Mouse (Mus musculus) kidney, embryonic 16.5 days (tissue): Measurements from ENCODE around the gene Lgals9. TPM values are rescaled to one million over a fixed set of nuclear protein-coding genes. Genes with fewer than 3 reads are reported as not detected.

Source experiments
- ATAC-seq: fragments of 200-750 bp; cut with Nextera tagmentation; 2 replicates; pipeline ENCODE4 v1.8.0; 2017; ENCODE audit warnings: moderate TSS enrichment; ENCODE audit not compliant: low FRiP score, low TSS enrichment
- H3K27ac ChIP-seq: fragments of 300-500 bp; sonication (generic); 2 replicates; pipeline ENCODE4 v1.5.1; 2014; ENCODE audit warnings: low read length
- H3K27me3 ChIP-seq: fragments of 300-500 bp; sonication (generic); 2 replicates; pipeline ENCODE4 v1.6.1; 2014; ENCODE audit warnings: low read length, control low read depth, mixed read lengths; ENCODE audit not compliant: insufficient read depth
- H3K36me3 ChIP-seq: fragments of 300-500 bp; sonication (generic); 2 replicates; pipeline ENCODE4 v1.6.1; 2014; ENCODE audit warnings: low read length, control low read depth, mixed read lengths; ENCODE audit not compliant: insufficient read depth
- H3K4me1 ChIP-seq: fragments of 300-500 bp; sonication (generic); 2 replicates; pipeline ENCODE4 v1.6.1; 2014; ENCODE audit warnings: low read length, control low read depth, mixed read lengths; ENCODE audit not compliant: insufficient read depth
- H3K4me2 ChIP-seq: fragments of 300-500 bp; sonication (generic); replicated peaks from 2 replicates; pipeline ENCODE4 v1.6.1; 2014; ENCODE audit warnings: low read depth, low read length
- H3K4me3 ChIP-seq: fragments of 300-500 bp; sonication (generic); 2 replicates; pipeline ENCODE4 v1.5.1; 2014; ENCODE audit warnings: mild to moderate bottlenecking, low read length
- H3K9ac ChIP-seq: fragments of 300-500 bp; sonication (generic); replicated peaks from 2 replicates; pipeline ENCODE4 v1.6.1; 2014; ENCODE audit warnings: low read length
- H3K9me3 ChIP-seq: fragments of 300-500 bp; sonication (generic); 2 replicates; pipeline ENCODE4 v1.6.1; 2016; ENCODE audit warnings: low read length, control low read depth
- WGBS: fragments of 180-500 bp; shearing (Covaris S2); extraction: QIAGEN DNeasy Blood & Tissue Kit; methylation state at CpG from one replicate; pipeline ENCODE4 v1.1.7; 2014; 5-methylcytosine and 5-hydroxymethylcytosine counted together
- polyA plus RNA-seq: library from polyadenylated mRNA; unstranded; fragments of >200 nt; fragmentation: Nextera tagmentation; extraction: Ambion mirVana; gene quantifications from 2 replicates; pipeline ENCODE4 v1.2.1, GENCODE M21; 2015

The Lgals9 gene
- polyA plus RNA-seq, 1 experiment from 2014 or later, result 59.5 TPM

DNA sequence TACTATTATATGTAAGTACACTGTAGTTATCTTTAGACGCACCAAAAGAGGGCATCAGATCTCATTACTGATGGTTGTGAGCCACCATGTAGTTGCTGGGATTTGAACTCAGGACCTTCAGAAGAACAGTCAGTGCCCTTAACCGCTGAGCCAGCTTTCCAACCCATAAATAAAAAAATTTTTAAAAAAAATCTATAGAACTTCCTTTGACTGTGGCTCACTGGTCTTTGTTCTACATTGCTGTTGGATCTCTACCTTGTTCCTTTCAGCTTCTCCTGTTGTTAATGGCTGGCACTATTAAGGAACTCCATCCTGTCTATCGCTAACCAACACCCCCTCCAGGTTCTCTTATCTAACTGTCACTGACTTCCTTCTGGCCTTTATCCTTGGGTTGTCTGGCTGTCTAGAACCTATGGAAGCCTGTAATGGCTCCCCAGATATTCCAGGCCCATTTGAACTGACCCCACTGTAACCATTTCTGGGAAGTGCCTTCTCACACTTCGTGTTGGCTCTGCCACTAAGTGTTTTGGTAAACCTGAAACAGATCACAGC lies 4.6 kb downstream of the Lgals9 start:
- Histone ChIP-seq H3K36me3 (no peaks in the 10 kb centered on the region), H3K4me1 (0 out of 2 replicates have a peak, but pooled peaks cover 4% of the 10 kb centered on the region), H3K27me3 (no peaks in the 10 kb centered on the region), H3K9ac (no peak overlapping the region), H3K9me3 (no peaks in the 10 kb centered on the region), H3K4me2 (no peak overlapping the region), H3K27ac (no peak overlapping the region), H3K4me3 (no peak overlapping the region)
- WGBS, result 80% methylated on average over 4 of the region's 4 CpGs
- ATAC-seq, result no peak

DNA sequence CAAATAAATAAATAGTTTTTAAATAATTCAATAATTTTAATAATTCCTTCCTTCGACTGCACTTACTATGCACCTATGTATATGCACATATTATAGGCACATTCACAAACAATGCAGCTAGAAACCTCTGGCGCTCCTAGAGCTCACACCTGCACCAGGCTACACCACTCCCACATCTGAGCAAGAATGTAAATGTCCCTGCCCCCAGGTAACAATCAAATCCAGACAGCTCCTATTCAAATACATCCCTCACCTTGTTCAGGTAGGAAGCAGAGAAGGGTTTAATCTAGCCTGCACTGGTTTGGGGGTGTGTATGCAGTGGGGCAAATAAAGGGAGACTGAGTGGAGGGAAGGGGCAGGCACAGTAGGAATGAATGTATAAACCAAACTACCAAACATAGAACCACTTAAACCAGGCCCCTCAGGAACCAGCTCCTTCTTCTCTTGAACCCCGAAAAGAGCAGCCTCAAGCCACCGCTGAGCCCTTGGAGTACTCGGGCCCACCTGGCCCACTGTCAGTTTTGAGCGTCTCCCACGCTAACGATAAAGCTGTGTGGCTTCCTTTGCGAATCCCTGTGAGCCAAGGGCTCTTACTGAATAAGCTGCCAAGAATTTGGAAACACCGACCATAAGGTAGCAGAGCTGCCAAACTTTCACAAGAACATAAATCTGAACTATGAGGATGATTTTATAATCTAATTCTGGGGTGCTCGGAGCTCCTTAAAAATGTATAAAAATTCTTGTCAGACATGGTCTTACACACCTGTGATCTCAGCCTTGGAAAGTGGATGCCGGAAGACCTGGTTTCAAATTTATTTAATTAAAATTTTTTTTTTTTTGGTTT lies 6.3 kb downstream of the Lgals9 start:
- Histone ChIP-seq H3K36me3 (no peaks in the 10 kb centered on the region), H3K9me3 (no peaks in the 10 kb centered on the region), H3K27me3 (no peaks in the 10 kb centered on the region), H3K27ac (no peak overlapping the region), H3K4me3 (no peak overlapping the region), H3K4me2 (no peak overlapping the region), H3K4me1 (0 out of 2 replicates have a peak, but pooled peaks cover under 1% of the 10 kb centered on the region), H3K9ac (no peak overlapping the region)
- WGBS, result 81% methylated on average over 12 of the region's 12 CpGs
- no peak for ATAC-seq

DNA sequence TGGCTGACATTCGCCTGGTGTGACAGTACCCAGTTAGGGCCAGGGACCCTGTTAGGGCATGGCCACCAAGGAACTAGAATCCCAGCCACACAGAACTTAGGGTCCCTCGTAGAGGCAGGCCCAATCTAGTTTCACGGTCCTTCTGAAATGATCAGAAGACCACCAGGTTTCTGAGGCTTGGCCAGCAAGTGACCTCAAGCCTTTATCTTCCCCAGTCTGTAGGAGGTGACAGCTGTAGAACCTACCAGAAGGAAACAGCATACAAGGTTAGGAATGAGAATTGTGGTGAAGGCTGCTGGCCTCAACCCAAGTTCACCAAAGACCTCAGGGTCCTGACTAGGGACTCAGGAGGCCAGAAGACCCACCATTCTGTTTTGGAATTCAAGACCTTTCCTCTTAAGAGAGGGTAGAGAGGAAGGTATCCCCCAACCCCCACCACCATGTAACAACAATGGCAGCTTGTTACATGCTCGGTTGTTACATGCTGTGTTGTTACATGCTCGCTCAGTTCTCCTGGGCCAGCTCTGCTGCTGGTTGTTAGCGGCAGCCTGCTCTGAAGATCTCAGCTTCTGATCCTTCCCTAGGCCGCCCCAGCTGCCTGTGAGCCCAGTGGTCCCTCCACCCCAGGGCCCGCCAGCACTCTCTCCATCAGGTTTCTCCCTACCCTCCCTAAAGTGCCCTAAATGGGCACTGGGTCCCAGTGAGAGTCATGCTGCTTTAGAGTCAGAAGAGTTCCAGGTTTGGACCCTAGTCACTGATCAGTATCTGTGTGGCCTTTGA lies 7.8 kb downstream of the Lgals9 start:
- no peak for ATAC-seq

DNA sequence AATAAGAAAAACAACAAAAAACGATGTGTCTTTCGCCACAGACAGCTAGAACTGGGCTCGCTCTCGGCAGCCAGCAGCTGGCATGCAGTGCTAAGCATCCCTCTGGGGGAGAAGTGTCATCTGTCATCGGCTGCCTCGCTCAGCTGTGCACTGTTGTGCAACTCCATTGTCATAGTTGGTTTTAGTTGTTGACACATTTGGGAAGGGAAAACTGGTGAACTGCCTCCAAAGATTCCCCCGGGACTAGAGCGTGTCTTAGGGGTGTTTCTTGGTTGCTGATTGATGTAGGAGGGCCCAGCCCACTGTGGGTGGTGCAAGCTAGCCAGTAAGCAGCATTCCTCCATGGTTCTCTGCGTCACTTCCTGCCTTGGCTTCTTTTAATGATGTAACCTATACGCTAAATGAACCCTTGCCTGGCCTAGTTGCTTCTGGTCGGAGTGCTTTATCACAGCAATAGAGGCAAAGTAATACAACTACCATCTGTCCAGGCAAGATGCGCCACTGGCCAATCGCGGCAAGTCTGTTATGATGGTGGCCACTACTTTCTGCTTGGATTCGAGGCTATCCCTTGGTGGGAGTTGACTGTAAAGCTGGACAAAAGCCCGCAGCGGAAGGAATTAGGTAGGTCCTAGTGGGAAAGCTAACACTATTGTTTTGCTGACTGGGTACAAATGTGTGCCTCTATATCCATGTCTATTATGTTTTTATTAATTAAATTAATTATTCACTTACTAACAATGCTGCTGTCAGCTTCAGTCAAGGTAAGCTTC lies 11.2 kb downstream of the Lgals9 start:
- Histone ChIP-seq H3K27ac (no peak overlapping the region), H3K9me3 (no peaks in the 10 kb centered on the region), H3K36me3 (no peaks in the 10 kb centered on the region), H3K27me3 (no peaks in the 10 kb centered on the region), H3K4me2 (no peak overlapping the region), H3K9ac (no peak overlapping the region), H3K4me3 (no peak overlapping the region), H3K4me1 (0 out of 2 replicates have a peak, but pooled peaks cover 8% of the 10 kb centered on the region)
- 63% methylated on average over 17 of the region's 17 CpGs for WGBS
- no peak for ATAC-seq

More for the DNA sequence above, 7.8 kb downstream of the Lgals9 start:
- Histone ChIP-seq H3K4me3 (no peak overlapping the region), H3K9me3 (no peaks in the 10 kb centered on the region), H3K9ac (no peak overlapping the region), H3K27me3 (no peaks in the 10 kb centered on the region), H3K4me2 (no peak overlapping the region), H3K27ac (no peak overlapping the region), H3K36me3 (no peaks in the 10 kb centered on the region), H3K4me1 (0 out of 2 replicates have a peak, but pooled peaks cover 8% of the 10 kb centered on the region)
- 83% methylated on average over 8 of the region's 8 CpGs for WGBS

DNA sequence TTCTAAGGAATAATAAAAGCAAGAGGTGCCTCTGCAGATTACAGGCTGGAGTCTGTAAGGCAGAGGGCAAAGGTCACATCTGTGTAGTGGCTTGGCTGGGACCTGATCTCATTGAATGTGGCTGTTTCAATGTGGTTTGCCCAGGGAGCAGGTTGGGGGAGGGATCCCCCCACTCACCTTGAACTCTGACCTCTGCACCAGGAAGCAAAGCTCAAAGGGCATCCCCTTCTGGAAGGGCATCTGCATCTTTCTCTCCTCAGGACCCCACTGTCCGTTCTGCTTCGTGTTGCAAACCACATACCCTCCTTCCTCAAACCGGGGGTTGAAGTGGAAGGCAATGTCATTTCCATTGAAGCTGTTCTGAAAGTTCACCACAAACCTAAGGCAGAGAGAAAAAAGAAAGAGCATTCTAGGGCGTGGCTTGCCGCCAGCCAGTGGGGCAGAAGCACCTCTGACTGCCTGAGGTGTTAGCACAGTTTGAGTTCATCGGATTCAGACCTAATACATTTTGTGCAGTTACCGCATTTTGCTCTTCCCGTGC lies 11.9 kb downstream of the Lgals9 start:
- Histone ChIP-seq H3K9ac (no peak overlapping the region), H3K4me2 (no peak overlapping the region), H3K36me3 (no peaks in the 10 kb centered on the region), H3K9me3 (no peaks in the 10 kb centered on the region), H3K4me1 (0 out of 2 replicates have a peak, but pooled peaks cover 8% of the 10 kb centered on the region), H3K27ac (no peak overlapping the region), H3K4me3 (no peak overlapping the region), H3K27me3 (no peaks in the 10 kb centered on the region)
- no peak for ATAC-seq
- 59% methylated on average over 8 of the region's 8 CpGs for WGBS

DNA sequence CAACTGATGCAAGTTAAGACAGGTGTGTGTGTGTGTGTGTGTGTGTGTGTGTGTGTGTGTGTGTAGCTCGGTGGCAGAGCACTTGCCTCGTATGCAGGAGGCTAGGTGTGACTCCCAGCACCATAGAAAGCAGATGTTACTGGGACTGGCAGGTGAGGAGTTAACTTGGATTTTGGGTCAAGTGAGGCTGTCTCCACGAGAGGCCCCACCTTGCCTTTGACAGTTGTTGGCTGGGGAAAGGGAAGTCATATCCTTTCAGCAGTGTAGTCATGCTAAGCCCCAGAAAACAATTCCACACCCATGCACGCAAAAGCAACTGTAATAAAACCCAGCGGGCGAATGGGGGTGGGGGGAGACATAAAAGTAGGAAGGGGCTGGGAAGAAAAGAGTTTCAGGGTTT lies 12.4 kb downstream of the Lgals9 start:
- H3K36me3 ChIP-seq, result no peaks in the 10 kb centered on the region
- H3K4me2 ChIP-seq, result no peak overlapping the region
- no peak for ATAC-seq
- H3K27me3 ChIP-seq, result no peaks in the 10 kb centered on the region
- H3K4me3 ChIP-seq, result no peak overlapping the region
- no peaks in the 10 kb centered on the region for H3K9me3 ChIP-seq
- H3K27ac ChIP-seq, result no peak overlapping the region
- no peak overlapping the region for H3K9ac ChIP-seq
- H3K4me1 ChIP-seq, result 0 out of 2 replicates have a peak, but pooled peaks cover 8% of the 10 kb centered on the region
- 30% methylated on average over 6 of the region's 6 CpGs for WGBS

DNA sequence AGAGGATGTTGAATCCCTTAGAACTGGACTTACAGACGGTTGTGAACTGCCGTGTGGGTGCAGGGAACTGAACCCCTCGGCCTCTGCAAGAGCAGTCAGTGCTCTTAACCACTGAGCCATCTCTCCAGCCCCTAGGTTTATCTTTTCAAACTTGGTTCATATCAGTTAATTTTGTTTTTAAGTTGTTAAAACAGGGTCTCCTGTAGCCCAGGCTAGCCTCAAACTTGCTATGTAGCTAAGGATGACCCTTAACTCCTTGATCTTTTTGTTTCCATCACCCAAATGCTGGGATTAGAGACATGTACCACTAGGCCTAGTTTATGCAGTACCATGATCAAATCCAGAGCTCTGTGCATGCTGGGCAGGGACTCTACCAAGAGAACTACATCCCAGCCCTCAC lies 13.0 kb downstream of the Lgals9 start:
- Histone ChIP-seq H3K27ac (no peak overlapping the region), H3K9me3 (no peaks in the 10 kb centered on the region), H3K9ac (no peak overlapping the region), H3K36me3 (no peaks in the 10 kb centered on the region), H3K4me3 (no peak overlapping the region), H3K27me3 (no peaks in the 10 kb centered on the region), H3K4me1 (0 out of 2 replicates have a peak, but pooled peaks cover 8% of the 10 kb centered on the region), H3K4me2 (no peak overlapping the region)
- ATAC-seq, result no peak
- WGBS, result 94% methylated on average over 3 of the region's 3 CpGs

DNA sequence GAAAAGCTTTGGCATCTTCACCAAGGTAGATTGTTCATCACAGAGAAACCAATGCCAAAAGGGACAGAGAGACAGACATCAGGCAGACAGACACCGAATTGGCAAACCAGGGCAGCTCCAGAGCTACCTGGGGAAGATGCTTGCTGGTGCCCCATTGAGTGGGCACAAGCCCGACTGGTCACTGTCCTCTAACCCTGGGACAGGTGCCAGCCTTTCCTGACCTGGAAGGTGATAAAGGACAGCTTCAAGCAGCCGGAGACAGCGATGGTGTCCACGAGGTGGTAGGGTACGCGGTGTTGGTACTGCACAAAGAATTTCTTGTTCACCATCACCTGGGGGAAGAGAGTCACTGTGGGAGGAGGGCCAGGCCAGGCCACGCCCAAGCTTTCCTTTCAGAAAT lies 13.7 kb downstream of the Lgals9 start:
- H3K9me3 ChIP-seq, result no peaks in the 10 kb centered on the region
- ATAC-seq, result no peak

DNA sequence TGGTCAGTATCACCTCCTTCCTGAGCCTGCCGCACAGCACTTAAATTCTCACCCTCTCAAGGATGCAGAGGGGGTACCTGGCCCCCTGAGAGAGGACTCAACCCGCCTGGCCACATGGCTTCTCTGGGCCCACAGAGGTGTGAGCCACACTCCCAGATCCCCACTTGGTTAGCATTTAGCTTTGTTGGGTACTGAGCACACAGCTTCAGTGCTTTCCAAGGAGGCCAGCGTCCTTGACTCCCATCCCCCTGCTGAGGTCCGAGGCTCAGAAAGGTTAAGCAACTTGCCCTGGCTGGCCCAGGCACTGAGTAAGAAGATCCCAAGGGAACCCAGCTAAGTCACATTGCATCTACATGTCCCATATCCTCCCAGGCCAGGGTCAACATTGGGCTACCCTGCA lies 16.6 kb downstream of the Lgals9 start:
- ATAC-seq, result no peak
- no peak overlapping the region for H3K4me2 ChIP-seq
- WGBS, result 74% methylated on average over 4 of the region's 4 CpGs

More for the DNA sequence above, 13.7 kb downstream of the Lgals9 start:
- Histone ChIP-seq H3K27ac (no peak overlapping the region), H3K36me3 (no peaks in the 10 kb centered on the region), H3K4me1 (0 out of 2 replicates have a peak, but pooled peaks cover 8% of the 10 kb centered on the region), H3K4me2 (no peak overlapping the region), H3K4me3 (no peak overlapping the region), H3K9ac (no peak overlapping the region), H3K27me3 (no peaks in the 10 kb centered on the region)
- 88% methylated on average over 8 of the region's 8 CpGs for WGBS

More for the DNA sequence above, 16.6 kb downstream of the Lgals9 start:
- Histone ChIP-seq H3K27me3 (no peaks in the 10 kb centered on the region), H3K9ac (no peak overlapping the region), H3K4me1 (0 out of 2 replicates have a peak, but pooled peaks cover 4% of the 10 kb centered on the region), H3K9me3 (no peaks in the 10 kb centered on the region), H3K27ac (no peak overlapping the region), H3K36me3 (no peaks in the 10 kb centered on the region), H3K4me3 (no peak overlapping the region)
